Mouse (Mus musculus): ENCODE measurements around the gene Cdc7. TPM values are rescaled to one million over a fixed set of nuclear protein-coding genes. Genes with fewer than 3 reads are reported as not detected.

Gene Cdc7
- 48.7 and 67.4 TPM in 2 replicates for polyA plus RNA-seq (2012; rRNA removed)

GRCm38 (mm10) chr5:106963584-106964512 is at the start of gene Cdc7:
Gene Cdc7, plus strand, starts transcription at chr5:106964322.
- DNase-seq (ENCODE audit: low read depth): peak; percentile 96

DNA sequence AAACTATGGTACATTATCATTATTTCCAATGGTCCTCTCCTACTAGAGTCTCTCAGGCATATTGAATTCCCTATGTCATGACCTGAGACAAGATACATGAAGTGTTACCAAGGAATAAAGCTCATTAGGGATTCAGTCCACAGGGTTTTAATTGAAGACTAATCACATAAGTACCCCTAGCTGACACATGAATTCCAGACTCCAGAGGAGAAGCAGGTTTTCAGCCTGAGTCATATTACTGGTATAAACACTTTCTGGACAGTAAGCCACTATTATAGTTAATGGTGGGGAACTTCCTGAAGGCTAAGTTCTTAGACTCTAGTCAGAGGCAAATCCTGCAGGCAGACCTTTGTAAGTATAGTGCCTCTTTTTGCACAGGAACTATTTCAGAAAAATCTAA is 44.8 kb upstream of the Cdc7 start:
- DNase-seq (ENCODE audit: low read depth): no peak
- TF ChIP-seq CTCF (IDR thresholded peaks at IDR 0.05; ENCODE audit: borderline replicate concordance, extremely low read depth, insufficient read depth, insufficient read length) (no peak), POLR2A (IDR thresholded peaks at IDR 0.05; ENCODE audit: borderline replicate concordance, extremely low read depth, insufficient read depth, insufficient read length, poor library complexity, severe bottlenecking) (no peak)

More at GRCm38 (mm10) chr5:106963584-106964512, at the start of gene Cdc7:
- TF ChIP-seq POLR2A (IDR thresholded peaks at IDR 0.05; ENCODE audit: borderline replicate concordance, extremely low read depth, insufficient read depth, insufficient read length, poor library complexity, severe bottlenecking) (0 out of 2 replicates have a peak, but pooled peaks have one; percentile 54), CTCF (IDR thresholded peaks at IDR 0.05; ENCODE audit: borderline replicate concordance, extremely low read depth, insufficient read depth, insufficient read length) (no peak; the same call in 1 of the 2 replicates)

DNA sequence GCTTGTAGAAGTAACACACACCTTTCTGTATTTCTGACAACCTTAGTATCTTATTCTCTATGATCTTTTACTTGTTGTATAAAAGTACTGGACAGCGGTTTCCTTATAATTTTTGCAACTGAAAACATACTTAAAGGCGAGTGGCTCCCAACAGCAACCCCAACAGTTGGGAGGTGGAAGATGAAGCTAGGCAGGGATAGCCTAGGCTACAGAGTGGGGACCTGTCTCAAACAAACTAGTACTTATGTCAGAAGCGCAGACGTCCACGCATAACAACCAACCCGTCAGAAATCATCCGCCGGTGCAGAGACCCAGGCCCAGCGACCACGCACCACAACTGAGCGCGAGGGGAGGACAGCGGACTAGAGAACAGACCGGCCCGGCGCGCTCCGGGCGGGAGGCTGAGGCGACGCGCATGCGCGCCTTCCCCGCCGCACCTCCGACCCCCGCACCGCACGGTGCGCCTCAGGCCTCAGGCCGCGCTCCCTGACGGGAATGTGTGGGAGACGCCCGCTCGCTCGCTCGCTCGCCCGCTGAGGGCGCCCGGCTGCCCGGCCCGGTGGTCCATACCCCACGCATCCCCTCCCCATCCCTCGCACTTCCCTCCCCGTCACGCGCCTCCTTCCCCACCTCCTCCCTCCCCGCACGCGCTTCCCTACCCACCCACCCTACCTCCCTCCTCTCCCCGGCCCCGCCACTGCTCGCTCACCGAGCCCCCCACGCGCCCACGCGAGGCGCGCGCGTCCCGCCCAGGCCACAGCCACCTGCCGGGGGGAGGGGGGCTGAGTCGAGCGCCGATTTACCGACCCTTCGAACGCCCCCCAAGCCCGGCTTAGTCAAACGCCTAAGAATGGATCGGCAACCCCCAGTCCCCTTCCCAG is 38.4 kb upstream of the Cdc7 start, which contains the start of gene Hfm1:
Gene Hfm1, minus strand, starts transcription at position 834 of the 881 bp plus-strand sequence.
- DNase-seq (ENCODE audit: low read depth): peak; percentile 89
- TF ChIP-seq CTCF (IDR thresholded peaks at IDR 0.05; ENCODE audit: borderline replicate concordance, extremely low read depth, insufficient read depth, insufficient read length): no peak
- peak; percentile 85 for TF ChIP-seq POLR2A (IDR thresholded peaks at IDR 0.05; ENCODE audit: borderline replicate concordance, extremely low read depth, insufficient read depth, insufficient read length, poor library complexity, severe bottlenecking)

GRCm38 (mm10) chr5:106926369-106926686 is 37.8 kb upstream of the Cdc7 start:
- no peak for DNase-seq (ENCODE audit: low read depth)
- TF ChIP-seq CTCF (IDR thresholded peaks at IDR 0.05; ENCODE audit: borderline replicate concordance, extremely low read depth, insufficient read depth, insufficient read length): no peak

DNA sequence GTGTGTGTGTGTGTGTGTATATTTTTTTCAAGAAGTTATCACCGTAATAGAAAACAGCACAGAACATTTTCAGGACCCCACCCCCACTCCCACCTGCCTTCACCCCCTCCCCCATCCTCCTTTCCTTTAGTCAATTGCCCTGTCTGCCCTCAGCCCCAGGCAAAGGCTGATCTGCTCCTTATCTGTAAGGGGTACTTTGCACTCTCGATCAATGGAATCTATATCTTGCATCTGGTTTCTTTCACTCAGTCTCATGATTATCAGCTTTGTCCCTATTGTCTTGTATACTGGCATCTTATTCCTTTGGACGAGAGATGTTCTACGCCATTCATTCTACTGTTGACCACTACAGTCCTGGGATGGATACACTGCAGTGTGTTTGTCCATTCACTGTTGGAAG is 36.1 kb upstream of the Cdc7 start:
- TF ChIP-seq CTCF (IDR thresholded peaks at IDR 0.05; ENCODE audit: borderline replicate concordance, extremely low read depth, insufficient read depth, insufficient read length): no peak
- no peak for TF ChIP-seq POLR2A (IDR thresholded peaks at IDR 0.05; ENCODE audit: borderline replicate concordance, extremely low read depth, insufficient read depth, insufficient read length, poor library complexity, severe bottlenecking)
- DNase-seq (ENCODE audit: low read depth): no peak

GRCm38 (mm10) chr5:106946342-106946741 is 17.8 kb upstream of the Cdc7 start:
- no peak for DNase-seq (ENCODE audit: low read depth)
- TF ChIP-seq POLR2A (IDR thresholded peaks at IDR 0.05; ENCODE audit: borderline replicate concordance, extremely low read depth, insufficient read depth, insufficient read length, poor library complexity, severe bottlenecking) (no peak), CTCF (IDR thresholded peaks at IDR 0.05; ENCODE audit: borderline replicate concordance, extremely low read depth, insufficient read depth, insufficient read length) (no peak)

- no peak for DNase-seq (ENCODE audit: low read depth)
- TF ChIP-seq CTCF (IDR thresholded peaks at IDR 0.05; ENCODE audit: borderline replicate concordance, extremely low read depth, insufficient read depth, insufficient read length) (no peak), POLR2A (IDR thresholded peaks at IDR 0.05; ENCODE audit: borderline replicate concordance, extremely low read depth, insufficient read depth, insufficient read length, poor library complexity, severe bottlenecking) (no peak)
These were observed 15.4 kb upstream of the Cdc7 start for GRCm38 (mm10) chr5:106948683-106949082.

DNA sequence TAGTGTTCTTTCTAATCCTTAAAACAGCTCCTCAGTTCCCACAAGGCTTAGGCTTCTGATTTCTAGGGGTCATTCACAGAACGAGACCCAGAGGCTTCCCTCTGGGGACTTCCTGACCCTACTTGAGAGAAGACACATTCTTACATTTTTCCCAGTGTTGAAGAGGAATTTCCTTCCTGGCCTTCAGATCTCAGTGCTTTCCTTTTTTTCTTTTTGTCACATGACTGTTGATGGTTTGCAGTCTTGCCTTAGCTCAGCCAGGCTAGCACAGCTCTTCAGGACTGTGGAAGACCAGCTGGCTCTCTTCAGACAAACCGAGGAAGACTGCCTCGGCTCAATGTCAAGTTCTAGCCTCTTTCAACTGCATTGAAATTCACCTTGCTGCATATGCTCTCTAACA is 7.7 kb upstream of the Cdc7 start:
- DNase-seq (ENCODE audit: low read depth): no peak
- TF ChIP-seq CTCF (IDR thresholded peaks at IDR 0.05; ENCODE audit: borderline replicate concordance, extremely low read depth, insufficient read depth, insufficient read length) (no peak), POLR2A (IDR thresholded peaks at IDR 0.05; ENCODE audit: borderline replicate concordance, extremely low read depth, insufficient read depth, insufficient read length, poor library complexity, severe bottlenecking) (no peak)

DNA sequence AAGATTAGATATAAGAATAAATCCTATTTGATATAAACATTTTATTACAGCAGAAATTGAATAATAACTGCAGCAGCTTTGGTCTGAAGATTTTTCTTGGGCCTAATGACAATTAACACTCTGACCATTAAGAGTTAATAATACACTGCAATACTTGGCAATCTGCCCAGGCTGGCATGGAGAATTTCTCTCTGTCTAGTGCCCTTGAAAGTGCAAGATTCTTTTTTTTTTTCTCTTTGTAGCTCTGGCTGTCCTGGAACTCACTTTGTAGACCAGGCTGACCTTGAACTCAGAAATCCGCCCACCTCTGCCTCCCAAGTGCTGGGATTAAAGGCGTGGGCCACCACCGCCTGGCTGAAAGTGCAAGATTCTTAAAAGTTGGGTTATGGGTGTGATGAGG is 5.1 kb upstream of the Cdc7 start:
- DNase-seq (ENCODE audit: low read depth): peak; percentile 71
- TF ChIP-seq CTCF (IDR thresholded peaks at IDR 0.05; ENCODE audit: borderline replicate concordance, extremely low read depth, insufficient read depth, insufficient read length) (no peak), POLR2A (IDR thresholded peaks at IDR 0.05; ENCODE audit: borderline replicate concordance, extremely low read depth, insufficient read depth, insufficient read length, poor library complexity, severe bottlenecking) (no peak)

DNA sequence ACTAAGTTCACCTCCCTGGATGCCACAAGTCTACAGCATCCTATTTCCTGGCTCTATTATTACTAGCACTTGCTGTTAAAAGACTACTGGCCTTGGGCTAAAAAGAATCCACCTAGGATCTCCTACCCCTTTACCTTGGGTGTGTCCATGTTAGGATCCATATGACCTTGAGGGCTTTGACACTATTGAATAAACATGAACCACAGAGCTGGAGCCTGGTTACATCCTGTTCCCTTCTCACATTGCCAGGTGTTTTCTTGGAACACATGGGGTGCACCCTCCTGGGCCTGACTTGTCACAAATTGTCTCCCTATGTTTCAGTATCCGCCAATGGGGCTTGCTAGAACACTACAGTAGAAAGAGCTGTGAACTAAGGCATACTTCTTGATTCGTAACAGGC is 3.7 kb upstream of the Cdc7 start:
- DNase-seq (ENCODE audit: low read depth): no peak
- TF ChIP-seq POLR2A (IDR thresholded peaks at IDR 0.05; ENCODE audit: borderline replicate concordance, extremely low read depth, insufficient read depth, insufficient read length, poor library complexity, severe bottlenecking): no peak
- TF ChIP-seq CTCF (IDR thresholded peaks at IDR 0.05; ENCODE audit: borderline replicate concordance, extremely low read depth, insufficient read depth, insufficient read length): no peak

GRCm38 (mm10) chr5:106964513-106965014 is 442 bp downstream of the Cdc7 start:
- DNase-seq (ENCODE audit: low read depth): no peak
- TF ChIP-seq CTCF (IDR thresholded peaks at IDR 0.05; ENCODE audit: borderline replicate concordance, extremely low read depth, insufficient read depth, insufficient read length) (no peak), POLR2A (IDR thresholded peaks at IDR 0.05; ENCODE audit: borderline replicate concordance, extremely low read depth, insufficient read depth, insufficient read length, poor library complexity, severe bottlenecking) (0 out of 2 replicates have a peak, but pooled peaks have one; percentile 2)

Data from brain, embryonic 14.5 days (tissue).